Mouse (Mus musculus) erythroblast, embryonic 14.5 days (primary cell): ENCODE data around the gene Cops4. TPM values are rescaled to one million over a fixed set of nuclear protein-coding genes. Genes with fewer than 3 reads are reported as not detected.

ENCODE experiments used
- H3K27me3 ChIP-seq: 2 replicates; pipeline ENCODE4 v1.6.1; 2012; ENCODE audit warnings: inconsistent platforms; ENCODE audit not compliant: control insufficient read depth
- H3K36me3 ChIP-seq: 2 replicates; pipeline ENCODE4 v1.6.1; 2012; ENCODE audit warnings: mild to moderate bottlenecking, inconsistent platforms; ENCODE audit not compliant: control insufficient read depth
- H3K4me1 ChIP-seq: 2 replicates; pipeline ENCODE4 v1.6.1; 2012; ENCODE audit warnings: inconsistent platforms; ENCODE audit not compliant: control insufficient read depth
- H3K4me3 ChIP-seq: replicated peaks from 2 replicates; pipeline ENCODE3; 2012; ENCODE audit warnings: moderate library complexity, mild to moderate bottlenecking, inconsistent platforms
- H3K9me3 ChIP-seq: 2 replicates; pipeline ENCODE4 v1.6.1; 2012; ENCODE audit warnings: low read length, inconsistent platforms, mixed read lengths; ENCODE audit not compliant: control insufficient read depth
- GATA1 ChIP-seq: IDR thresholded peaks from 2 replicates; pipeline ENCODE4 v1.6.1; 2012; ENCODE audit warnings: low read length, inconsistent platforms, mixed read lengths
- TAL1 ChIP-seq: IDR thresholded peaks from 3 replicates; pipeline ENCODE4 v1.6.1; 2012; ENCODE audit warnings: low read length, inconsistent platforms, mixed read lengths
- polyA plus RNA-seq: library from polyadenylated mRNA; stranded (reverse); fragments of >175 nt; gene quantifications from 2 replicates; pipeline ENCODE4 v1.2.3, GENCODE M21; 2012

Cops4 gene
- 0.84 and 2.2 TPM in 2 replicates for polyA plus RNA-seq

DNA sequence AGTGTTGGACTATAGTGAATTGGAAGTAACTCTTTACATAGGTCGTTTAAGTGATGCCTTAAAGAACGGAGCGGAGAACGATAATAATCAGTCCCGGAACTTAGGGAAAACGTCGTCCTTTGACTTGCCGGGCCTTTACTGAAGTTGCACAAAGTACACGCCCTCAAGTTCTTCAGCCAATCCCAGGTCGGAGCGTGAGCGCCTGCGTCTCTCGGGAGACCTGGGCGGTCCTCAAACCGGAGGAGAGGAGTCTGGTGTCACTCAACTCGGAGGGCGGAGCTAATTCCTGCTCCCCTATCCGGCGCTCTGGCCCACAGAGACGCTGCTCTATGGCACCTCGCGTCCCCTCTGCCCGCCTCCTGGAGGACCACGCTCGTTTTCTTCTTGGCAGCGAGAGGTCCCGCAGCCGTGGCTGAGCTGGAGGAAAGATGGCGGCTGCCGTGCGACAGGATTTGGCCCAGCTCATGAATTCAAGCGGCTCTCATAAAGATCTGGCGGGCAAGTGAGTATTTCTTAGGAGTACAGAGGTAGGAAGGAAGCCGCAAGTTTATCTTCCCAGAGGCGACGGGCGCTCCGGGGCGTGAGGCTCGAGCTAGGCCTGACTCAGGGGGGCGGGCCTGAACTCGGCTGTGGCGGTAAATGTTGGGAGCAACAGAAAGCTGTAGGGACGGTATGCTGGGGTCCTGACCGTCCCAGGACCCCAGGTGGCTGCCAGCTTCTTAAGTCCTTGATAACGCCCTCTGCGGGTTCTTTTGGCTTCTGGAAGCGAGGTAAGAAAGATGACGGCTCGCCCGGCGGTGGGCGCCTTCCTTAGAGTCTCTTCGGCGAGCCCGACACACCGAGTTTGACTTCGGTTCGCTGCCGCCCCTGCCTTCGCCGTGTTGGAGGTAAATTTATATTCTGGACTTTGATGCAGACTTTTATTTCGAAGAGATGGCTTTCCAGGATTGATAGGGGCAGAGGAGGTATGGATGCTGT is at the start of gene Cops4:
Gene Cops4 (plus strand): TSS at position 261 of the 978 bp plus-strand sequence.
- peaks cover 25% of the 10 kb centered on the region for H3K27me3 ChIP-seq
- H3K4me1 ChIP-seq: peaks cover 28% of the 10 kb centered on the region
- H3K36me3 ChIP-seq: peaks cover 11% of the 10 kb centered on the region
- H3K4me3 ChIP-seq: peak within 1 kb of the TSS; percentile 92
- H3K9me3 ChIP-seq: no peaks in the 10 kb centered on the region
- TF ChIP-seq TAL1: no peak
- no peak for TF ChIP-seq GATA1

DNA sequence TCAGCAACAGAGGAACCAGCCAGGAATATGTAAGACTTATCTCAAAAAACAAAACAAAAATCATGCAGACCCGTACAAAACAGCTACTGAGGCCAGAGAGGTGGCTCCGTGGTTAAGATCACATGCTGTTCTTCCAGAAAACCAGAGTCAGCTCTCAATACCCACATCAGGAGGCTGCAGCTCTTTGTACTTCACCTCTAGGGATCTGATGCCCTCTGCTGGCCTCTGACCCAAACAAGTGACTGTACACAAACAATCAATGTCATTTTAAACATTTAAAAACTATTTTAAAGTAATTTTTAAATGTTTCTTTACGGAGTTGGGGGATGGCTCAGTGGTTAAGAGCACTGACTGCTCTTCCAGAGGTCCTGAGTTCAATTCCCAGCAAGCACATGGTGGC is 41.8 kb upstream of the Cops4 start:
- TF ChIP-seq GATA1 (no peak), TAL1 (no peak)
- peaks cover 92% of the 10 kb centered on the region for H3K36me3 ChIP-seq
- no peaks in the 10 kb centered on the region for H3K27me3 ChIP-seq
- H3K4me3 ChIP-seq: no peak overlapping the region
- H3K9me3 ChIP-seq: no peaks in the 10 kb centered on the region
- no peaks in the 10 kb centered on the region for H3K4me1 ChIP-seq

DNA sequence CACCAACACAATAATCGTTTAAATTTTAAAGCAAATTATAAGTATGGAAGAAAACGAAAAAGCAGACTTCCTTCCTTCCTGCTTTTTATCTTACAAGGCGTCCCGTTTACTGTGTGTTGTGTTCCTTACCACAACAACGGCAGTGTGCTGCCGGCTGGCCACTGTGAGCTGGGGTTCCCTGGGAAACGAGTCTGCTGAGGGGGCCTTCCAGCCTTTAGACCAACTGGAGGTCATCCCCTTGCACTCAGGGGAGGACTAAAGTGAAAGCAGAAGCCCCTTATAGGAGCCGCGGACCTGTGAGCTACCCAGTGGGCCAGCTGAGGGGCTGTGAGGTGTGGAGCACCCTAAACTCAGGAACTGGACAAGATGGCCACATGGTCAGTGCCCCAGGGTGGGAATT is 40.5 kb upstream of the Cops4 start:
- Histone ChIP-seq H3K4me1 (no peaks in the 10 kb centered on the region), H3K9me3 (no peaks in the 10 kb centered on the region), H3K27me3 (no peaks in the 10 kb centered on the region), H3K36me3 (peaks cover 91% of the 10 kb centered on the region), H3K4me3 (no peak overlapping the region)
- no peak for TF ChIP-seq TAL1
- TF ChIP-seq GATA1: no peak

DNA sequence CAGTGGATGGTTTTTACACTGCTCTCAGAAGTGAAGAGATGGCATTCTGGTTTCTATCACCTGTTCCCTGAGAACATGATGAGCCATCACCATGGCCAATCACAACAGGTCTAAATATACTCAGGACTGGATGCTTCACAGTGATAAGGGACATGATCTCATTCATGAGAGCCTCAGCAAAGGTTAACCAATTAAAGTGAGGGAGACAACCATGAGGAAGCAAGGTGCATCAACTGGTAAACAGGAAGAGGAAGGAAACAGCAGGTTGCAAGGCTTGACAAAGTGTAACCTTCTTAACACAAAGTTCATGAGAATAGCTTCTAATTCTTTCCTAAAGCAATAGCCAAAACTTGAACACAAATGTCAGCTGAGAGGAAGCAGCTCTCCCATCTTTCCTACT is 34.5 kb upstream of the Cops4 start:
- no peaks in the 10 kb centered on the region for H3K27me3 ChIP-seq
- no peaks in the 10 kb centered on the region for H3K9me3 ChIP-seq
- H3K36me3 ChIP-seq: peaks cover 84% of the 10 kb centered on the region
- H3K4me3 ChIP-seq: no peak overlapping the region
- H3K4me1 ChIP-seq: no peaks in the 10 kb centered on the region
- TF ChIP-seq TAL1 (no peak), GATA1 (no peak)

DNA sequence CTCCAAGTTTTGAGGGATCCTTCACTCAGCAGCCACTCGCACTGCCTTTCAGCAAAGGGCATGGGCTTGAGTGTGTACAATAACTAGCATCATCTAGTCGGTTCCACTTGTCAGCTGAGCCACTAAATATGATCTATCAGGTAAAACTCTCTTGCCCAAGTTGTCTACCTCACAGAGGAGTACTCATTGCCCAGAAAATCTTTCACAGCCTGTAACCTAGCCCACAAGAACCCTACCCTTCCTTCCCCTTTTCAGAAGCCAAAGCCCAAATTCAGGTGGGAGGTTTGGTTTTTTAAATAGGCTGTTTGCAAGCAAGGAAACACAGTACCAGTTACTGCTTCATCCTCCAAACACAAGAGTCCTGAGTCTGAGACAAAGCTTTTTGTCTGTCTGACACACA is 31.0 kb upstream of the Cops4 start:
- no peak for TF ChIP-seq GATA1
- TF ChIP-seq TAL1: no peak
- Histone ChIP-seq H3K4me3 (no peak overlapping the region), H3K27me3 (no peaks in the 10 kb centered on the region), H3K4me1 (peaks cover 13% of the 10 kb centered on the region), H3K9me3 (no peaks in the 10 kb centered on the region), H3K36me3 (peaks cover 70% of the 10 kb centered on the region)

DNA sequence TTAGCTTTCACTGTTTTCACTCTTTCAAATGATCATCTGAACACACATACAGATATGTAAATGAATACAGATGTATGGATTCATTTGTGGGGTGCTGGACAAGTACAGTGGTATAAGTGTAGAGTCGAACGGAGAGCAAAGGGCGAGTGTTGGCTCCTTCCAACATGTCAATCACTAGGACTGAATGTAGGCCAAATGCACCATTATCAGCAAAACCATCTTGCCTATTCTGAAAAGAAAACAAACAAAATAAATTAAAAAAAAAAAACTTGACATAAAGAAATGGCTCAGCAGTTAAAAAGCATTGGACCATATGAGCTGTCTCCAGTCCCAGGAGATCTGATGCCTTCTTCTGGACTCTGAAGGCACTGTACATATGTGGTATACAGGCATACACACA is 29.9 kb upstream of the Cops4 start:
- Histone ChIP-seq H3K27me3 (no peaks in the 10 kb centered on the region), H3K9me3 (no peaks in the 10 kb centered on the region), H3K4me3 (no peak overlapping the region), H3K4me1 (peaks cover 16% of the 10 kb centered on the region), H3K36me3 (peaks cover 66% of the 10 kb centered on the region)
- TF ChIP-seq GATA1: no peak
- no peak for TF ChIP-seq TAL1

DNA sequence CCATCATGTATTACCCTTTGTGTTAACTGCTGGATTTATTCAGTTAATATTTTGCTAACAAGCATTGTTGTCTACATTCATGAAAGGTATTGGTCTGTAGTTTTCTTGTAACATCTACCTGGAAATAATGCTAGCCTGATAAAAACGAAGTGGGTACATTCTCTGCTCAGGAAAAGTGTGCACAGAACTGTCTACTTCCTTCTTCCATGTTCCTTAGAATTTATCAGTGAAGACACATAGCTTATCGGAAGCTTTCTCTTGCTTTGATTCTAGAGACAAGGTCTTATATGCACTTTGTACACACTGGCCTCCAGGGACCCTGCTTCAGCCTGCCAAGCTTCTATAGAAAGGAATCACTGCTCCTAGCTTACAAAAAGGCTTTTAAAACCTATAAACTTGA is 28.8 kb upstream of the Cops4 start:
- H3K36me3 ChIP-seq: peaks cover 59% of the 10 kb centered on the region
- H3K4me1 ChIP-seq: peaks cover 17% of the 10 kb centered on the region
- no peaks in the 10 kb centered on the region for H3K27me3 ChIP-seq
- H3K9me3 ChIP-seq: no peaks in the 10 kb centered on the region
- no peak for TF ChIP-seq TAL1
- TF ChIP-seq GATA1: no peak
- H3K4me3 ChIP-seq: no peak overlapping the region

DNA sequence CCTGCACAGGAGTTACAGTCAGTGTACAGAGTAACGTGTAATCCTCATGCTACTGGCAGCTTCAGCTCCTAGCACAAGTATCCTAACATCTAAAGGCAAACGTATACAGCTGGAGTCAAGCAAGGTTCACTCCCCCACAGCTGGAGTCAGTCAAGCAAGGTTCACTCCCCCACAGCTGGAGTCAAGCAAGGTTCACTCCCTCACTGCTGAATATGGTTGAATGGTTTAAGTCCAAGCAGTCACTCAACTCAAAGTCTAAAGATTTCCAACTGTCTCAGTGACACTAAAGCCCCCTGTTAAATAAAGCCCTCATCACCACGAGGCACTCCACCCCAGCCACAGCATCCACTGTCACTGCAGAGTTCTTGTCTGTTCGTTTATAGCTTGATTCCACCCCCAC is 26.4 kb upstream of the Cops4 start:
- Histone ChIP-seq H3K4me3 (no peak overlapping the region), H3K4me1 (peaks cover 27% of the 10 kb centered on the region), H3K9me3 (no peaks in the 10 kb centered on the region), H3K27me3 (no peaks in the 10 kb centered on the region), H3K36me3 (peaks cover 44% of the 10 kb centered on the region)
- TF ChIP-seq TAL1: no peak
- TF ChIP-seq GATA1: no peak

DNA sequence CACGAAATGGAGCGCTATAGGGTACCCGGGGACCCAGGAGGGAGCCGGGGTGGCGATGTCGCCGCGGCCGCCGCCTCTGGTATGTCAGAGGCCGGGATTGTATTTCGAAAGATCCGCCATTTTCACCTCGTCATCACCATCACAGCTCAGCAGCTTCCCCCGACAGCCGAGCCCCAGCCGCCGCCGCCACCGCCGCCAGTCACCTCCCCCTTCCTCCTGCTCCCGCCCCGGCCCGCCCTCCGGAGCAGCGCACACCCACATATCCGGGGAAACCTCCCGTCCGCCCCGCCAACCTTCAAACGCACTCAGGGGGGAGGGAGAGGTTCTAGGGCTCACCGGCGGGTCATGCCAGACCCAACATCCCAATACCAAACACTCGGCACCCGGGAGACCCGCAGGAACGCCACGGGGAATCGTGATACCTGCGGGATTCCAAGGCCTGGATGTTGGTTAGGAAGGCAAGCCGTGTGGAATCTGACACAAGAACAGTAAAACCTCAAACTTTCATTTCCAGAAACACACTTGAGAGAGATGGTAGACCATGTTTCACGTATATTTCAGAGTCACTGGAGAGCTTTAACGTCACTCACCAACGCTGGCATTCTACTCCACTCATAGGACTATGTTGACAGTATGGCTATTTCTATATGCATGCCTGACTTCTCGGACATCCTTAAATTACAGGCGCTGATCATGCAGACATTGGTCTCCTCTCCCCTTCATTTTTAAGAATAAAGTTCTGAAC is 19.5 kb upstream of the Cops4 start:
- Histone ChIP-seq H3K4me3 (peak overlapping the region; percentile 79), H3K4me1 (peaks cover 35% of the 10 kb centered on the region), H3K27me3 (no peaks in the 10 kb centered on the region; the same call in 1 of the 2 replicates), H3K36me3 (peaks cover 4% of the 10 kb centered on the region), H3K9me3 (no peaks in the 10 kb centered on the region)
- TF ChIP-seq TAL1 (no peak), GATA1 (no peak)
